Mouse (Mus musculus): ENCODE measurements around the gene Anapc15-ps. TPM values are rescaled to one million over a fixed set of nuclear protein-coding genes. Genes with fewer than 3 reads are reported as not detected.

The Anapc15-ps gene
- polyA plus RNA-seq, 1 experiment: not detected

- Histone ChIP-seq H3K27me3 (ENCODE audit: control insufficient read depth, insufficient read depth, low read length) (no peaks in the 10 kb centered on the region), H3K4me1 (ENCODE audit: control insufficient read depth, insufficient read depth, low read length) (no peaks in the 10 kb centered on the region; the same call in 1 of the 2 replicates), H3K36me3 (ENCODE audit: control insufficient read depth, insufficient read depth, low read length) (no peaks in the 10 kb centered on the region), H3K4me3 (ENCODE audit: control insufficient read depth, low read depth, low read length) (no peak overlapping the region), H3K27ac (ENCODE audit: control insufficient read depth, insufficient read depth, low read depth, low read length) (no peak overlapping the region)
- TF ChIP-seq CTCF (IDR thresholded peaks at IDR 0.05; ENCODE audit: control insufficient read depth, insufficient read depth, insufficient replicate concordance, low read depth, low read length): no peak
- no peak for TF ChIP-seq POLR2A (IDR thresholded peaks at IDR 0.05; ENCODE audit: control insufficient read depth, low read depth, low read length)
These were observed 16.7 kb downstream of the Anapc15-ps start for GRCm38 (mm10) chr10:95656236-95657225.

- Histone ChIP-seq H3K27me3 (ENCODE audit: control insufficient read depth, insufficient read depth, low read length) (no peaks in the 10 kb centered on the region), H3K36me3 (ENCODE audit: control insufficient read depth, insufficient read depth, low read length) (no peaks in the 10 kb centered on the region), H3K27ac (ENCODE audit: control insufficient read depth, insufficient read depth, low read depth, low read length) (no peak overlapping the region), H3K4me3 (ENCODE audit: control insufficient read depth, low read depth, low read length) (no peak overlapping the region), H3K4me1 (ENCODE audit: control insufficient read depth, insufficient read depth, low read length) (no peaks in the 10 kb centered on the region; the same call in 1 of the 2 replicates)
- TF ChIP-seq CTCF (IDR thresholded peaks at IDR 0.05; ENCODE audit: control insufficient read depth, insufficient read depth, insufficient replicate concordance, low read depth, low read length): no peak
These were observed 21.1 kb downstream of the Anapc15-ps start for GRCm38 (mm10) chr10:95652131-95652530.

GRCm38 (mm10) chr10:95648326-95648888 is 24.8 kb downstream of the Anapc15-ps start:
- TF ChIP-seq POLR2A (IDR thresholded peaks at IDR 0.05; ENCODE audit: control insufficient read depth, low read depth, low read length) (no peak), CTCF (IDR thresholded peaks at IDR 0.05; ENCODE audit: control insufficient read depth, insufficient read depth, insufficient replicate concordance, low read depth, low read length) (no peak)
- Histone ChIP-seq H3K27me3 (ENCODE audit: control insufficient read depth, insufficient read depth, low read length) (no peaks in the 10 kb centered on the region), H3K4me1 (ENCODE audit: control insufficient read depth, insufficient read depth, low read length) (no peaks in the 10 kb centered on the region; the same call in 1 of the 2 replicates), H3K27ac (ENCODE audit: control insufficient read depth, insufficient read depth, low read depth, low read length) (no peak overlapping the region), H3K4me3 (ENCODE audit: control insufficient read depth, low read depth, low read length) (no peak overlapping the region), H3K36me3 (ENCODE audit: control insufficient read depth, insufficient read depth, low read length) (no peaks in the 10 kb centered on the region)

- no peak for TF ChIP-seq POLR2A (IDR thresholded peaks at IDR 0.05; ENCODE audit: control insufficient read depth, low read depth, low read length)
- TF ChIP-seq CTCF (IDR thresholded peaks at IDR 0.05; ENCODE audit: control insufficient read depth, insufficient read depth, insufficient replicate concordance, low read depth, low read length): no peak
- no peaks in the 10 kb centered on the region for H3K27me3 ChIP-seq (ENCODE audit: control insufficient read depth, insufficient read depth, low read length)
- H3K36me3 ChIP-seq (ENCODE audit: control insufficient read depth, insufficient read depth, low read length): no peaks in the 10 kb centered on the region
- H3K4me3 ChIP-seq (ENCODE audit: control insufficient read depth, low read depth, low read length): no peak overlapping the region
- H3K4me1 ChIP-seq (ENCODE audit: control insufficient read depth, insufficient read depth, low read length): no peaks in the 10 kb centered on the region; the same call in 1 of the 2 replicates
- no peak overlapping the region for H3K27ac ChIP-seq (ENCODE audit: control insufficient read depth, insufficient read depth, low read depth, low read length)
These were observed 26.1 kb downstream of the Anapc15-ps start for GRCm38 (mm10) chr10:95647128-95647527.

GRCm38 (mm10) chr10:95646576-95646975 is 26.7 kb downstream of the Anapc15-ps start:
- H3K4me3 ChIP-seq (ENCODE audit: control insufficient read depth, low read depth, low read length): no peak overlapping the region
- no peaks in the 10 kb centered on the region for H3K27me3 ChIP-seq (ENCODE audit: control insufficient read depth, insufficient read depth, low read length)
- H3K4me1 ChIP-seq (ENCODE audit: control insufficient read depth, insufficient read depth, low read length): no peaks in the 10 kb centered on the region; the same call in 1 of the 2 replicates
- TF ChIP-seq CTCF (IDR thresholded peaks at IDR 0.05; ENCODE audit: control insufficient read depth, insufficient read depth, insufficient replicate concordance, low read depth, low read length) (no peak), POLR2A (IDR thresholded peaks at IDR 0.05; ENCODE audit: control insufficient read depth, low read depth, low read length) (no peak)
- H3K27ac ChIP-seq (ENCODE audit: control insufficient read depth, insufficient read depth, low read depth, low read length): no peak overlapping the region
- no peaks in the 10 kb centered on the region for H3K36me3 ChIP-seq (ENCODE audit: control insufficient read depth, insufficient read depth, low read length)

- H3K27me3 ChIP-seq (ENCODE audit: control insufficient read depth, insufficient read depth, low read length): no peaks in the 10 kb centered on the region
- no peak overlapping the region for H3K4me3 ChIP-seq (ENCODE audit: control insufficient read depth, low read depth, low read length)
- H3K36me3 ChIP-seq (ENCODE audit: control insufficient read depth, insufficient read depth, low read length): no peaks in the 10 kb centered on the region
- no peaks in the 10 kb centered on the region; the same call in 1 of the 2 replicates for H3K4me1 ChIP-seq (ENCODE audit: control insufficient read depth, insufficient read depth, low read length)
- TF ChIP-seq POLR2A (IDR thresholded peaks at IDR 0.05; ENCODE audit: control insufficient read depth, low read depth, low read length) (no peak), CTCF (IDR thresholded peaks at IDR 0.05; ENCODE audit: control insufficient read depth, insufficient read depth, insufficient replicate concordance, low read depth, low read length) (no peak)
- H3K27ac ChIP-seq (ENCODE audit: control insufficient read depth, insufficient read depth, low read depth, low read length): no peak overlapping the region
These were observed 29.4 kb downstream of the Anapc15-ps start for GRCm38 (mm10) chr10:95643696-95644360.

- Histone ChIP-seq H3K36me3 (ENCODE audit: control insufficient read depth, insufficient read depth, low read length) (no peaks in the 10 kb centered on the region), H3K27ac (ENCODE audit: control insufficient read depth, insufficient read depth, low read depth, low read length) (no peak overlapping the region), H3K4me3 (ENCODE audit: control insufficient read depth, low read depth, low read length) (no peak overlapping the region), H3K4me1 (ENCODE audit: control insufficient read depth, insufficient read depth, low read length) (no peaks in the 10 kb centered on the region; the same call in 1 of the 2 replicates), H3K27me3 (ENCODE audit: control insufficient read depth, insufficient read depth, low read length) (no peaks in the 10 kb centered on the region)
- TF ChIP-seq POLR2A (IDR thresholded peaks at IDR 0.05; ENCODE audit: control insufficient read depth, low read depth, low read length) (no peak), CTCF (IDR thresholded peaks at IDR 0.05; ENCODE audit: control insufficient read depth, insufficient read depth, insufficient replicate concordance, low read depth, low read length) (no peak)
These were observed 30.2 kb downstream of the Anapc15-ps start for GRCm38 (mm10) chr10:95643042-95643441.
